Mouse (Mus musculus) megakaryocyte, embryonic 14.5 days (primary cell): ENCODE results near the gene H2-DMb1.

Source experiments
- FLI1 ChIP-seq: IDR thresholded peaks from 2 replicates; pipeline ENCODE4 v1.6.1; 2012; ENCODE audit warnings: low read length, inconsistent platforms, mixed read lengths
- GATA1 ChIP-seq: IDR thresholded peaks from 3 replicates; pipeline ENCODE4 v1.6.1; 2012; ENCODE audit warnings: mixed read lengths, low read length, inconsistent platforms, borderline replicate concordance

DNA sequence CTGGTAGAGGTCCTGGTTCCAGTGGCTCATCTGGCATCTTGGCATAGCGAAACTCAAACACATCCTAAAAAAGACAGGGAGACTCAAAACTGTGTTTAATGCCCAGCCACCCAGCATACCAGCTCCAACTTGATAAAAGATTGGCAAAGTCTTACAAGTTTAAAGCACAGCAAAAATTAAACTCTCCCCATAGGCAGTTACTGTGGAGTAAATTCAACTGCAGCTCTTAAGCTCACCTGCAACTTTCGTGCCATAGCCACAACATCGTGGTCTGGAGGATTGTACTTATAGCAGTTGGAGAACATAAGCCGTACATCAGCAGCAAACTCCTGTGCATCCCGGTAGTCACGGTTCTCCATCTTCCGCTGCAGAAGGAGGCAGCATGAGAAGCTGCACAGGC is 38.8 kb upstream of the H2-DMb1 start:
- no peak for TF ChIP-seq GATA1
- no peak for TF ChIP-seq FLI1
